Mouse (Mus musculus) hindbrain, postnatal 0 days (tissue): ENCODE measurements at regions not wholly inside any gene's neighbourhood (a gene's known extent, or its start where the extent isn't known, plus 50 kb on each side); places are given as distances from the start of the nearest gene placed in this dataset.

Experiments used
- ATAC-seq: fragments of 200-750 bp; cut with Nextera tagmentation; 2 replicates; pipeline ENCODE4 v1.8.0; 2017; ENCODE audit warnings: mild to moderate bottlenecking, moderate TSS enrichment, moderate library complexity
- DNase-seq: peaks from one replicate; pipeline ENCODE4 v3.0.0-alpha.2; 2015; ENCODE audit warnings: low spot score
- H3K27ac ChIP-seq: fragments of 300-500 bp; sonication (generic); 2 replicates; pipeline ENCODE4 v1.5.1; 2014; ENCODE audit warnings: mild to moderate bottlenecking
- H3K27me3 ChIP-seq: fragments of 300-500 bp; sonication (generic); 2 replicates; pipeline ENCODE4 v1.6.1; 2014; ENCODE audit warnings: low read length, mixed read lengths; ENCODE audit not compliant: insufficient read depth
- H3K36me3 ChIP-seq: fragments of 300-500 bp; sonication (generic); 2 replicates; pipeline ENCODE4 v1.6.1; 2014; ENCODE audit warnings: low read length, mixed read lengths; ENCODE audit not compliant: insufficient read depth
- H3K4me1 ChIP-seq: fragments of 300-500 bp; sonication (generic); 2 replicates; pipeline ENCODE4 v1.6.1; 2014; ENCODE audit warnings: antibody characterized with exemption, low read length, mixed read lengths; ENCODE audit not compliant: insufficient read depth
- H3K4me2 ChIP-seq: fragments of 300-500 bp; sonication (generic); 2 replicates; pipeline ENCODE4 v1.6.1; 2014; ENCODE audit warnings: low read depth, mild to moderate bottlenecking, low read length, moderate library complexity, mixed read lengths
- H3K4me3 ChIP-seq: fragments of 300-500 bp; sonication (generic); 2 replicates; pipeline ENCODE4 v1.5.1; 2014; ENCODE audit warnings: low read length
- H3K9ac ChIP-seq: fragments of 300-500 bp; sonication (generic); replicated peaks from 2 replicates; pipeline ENCODE4 v1.6.1; 2014; ENCODE audit warnings: mild to moderate bottlenecking, low read length, moderate library complexity, mixed read lengths
- H3K9me3 ChIP-seq: fragments of 300-500 bp; sonication (generic); 2 replicates; pipeline ENCODE4 v1.6.1; 2016; ENCODE audit warnings: low read length, mixed read lengths
- CTCF ChIP-seq: IDR thresholded peaks from 2 replicates; pipeline ENCODE4 v1.5.1; 2016; ENCODE audit warnings: antibody characterized with exemption, control low read depth, low read depth
- WGBS: fragments of 180-500 bp; shearing (Covaris S2); extraction: QIAGEN DNeasy Blood & Tissue Kit; methylation state at CpG from one replicate; pipeline ENCODE4 v1.1.7; 2014; 5-methylcytosine and 5-hydroxymethylcytosine counted together

GRCm38 (mm10) chr3:38129167-38129500 lies 355.5 kb downstream of the Ankrd50 start:
- Histone ChIP-seq H3K9ac (no peak overlapping the region), H3K36me3 (no peaks in the 10 kb centered on the region), H3K4me1 (no peaks in the 10 kb centered on the region), H3K4me2 (no peak overlapping the region), H3K4me3 (no peak overlapping the region), H3K27ac (no peak overlapping the region), H3K9me3 (0 out of 2 replicates have a peak, but pooled peaks cover 2% of the 10 kb centered on the region), H3K27me3 (no peaks in the 10 kb centered on the region)
- DNase-seq = no peak
- no peak for TF ChIP-seq CTCF
- 86% methylated on average over 2 of the region's 2 CpGs for WGBS
- ATAC-seq = no peak

DNA sequence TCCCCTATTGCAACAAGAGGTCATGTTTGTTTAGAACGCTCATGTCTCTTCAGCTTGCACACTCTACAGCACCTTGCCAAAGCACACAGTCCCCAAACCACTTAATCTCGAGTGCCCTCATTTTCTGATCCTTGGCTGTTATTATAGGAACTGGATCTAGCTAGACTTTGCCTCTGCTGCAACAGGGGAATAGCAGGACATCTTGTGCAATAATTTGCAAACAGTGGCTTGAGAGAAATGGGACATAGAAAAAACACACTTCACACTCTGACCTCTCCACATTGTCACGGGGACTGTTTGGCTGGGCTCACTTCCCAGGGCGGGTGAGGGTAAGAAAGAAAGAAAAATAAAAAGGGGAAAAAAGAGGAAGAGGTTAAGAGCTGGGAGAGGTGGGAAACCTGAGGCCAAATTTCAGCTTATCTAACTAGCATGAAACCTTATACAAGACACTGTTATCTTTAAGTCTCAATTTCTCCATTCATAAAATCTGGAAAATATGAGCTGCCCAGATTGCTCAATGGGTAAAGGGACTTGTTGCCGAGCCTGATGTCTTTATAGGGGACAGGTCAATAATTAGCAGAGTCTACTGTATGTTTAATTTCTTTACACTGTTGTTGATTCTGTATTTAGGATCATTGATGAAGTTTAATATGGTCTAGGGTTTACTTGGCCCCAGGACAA lies 356.0 kb downstream of the Ankrd50 start:
- Histone ChIP-seq H3K36me3 (no peaks in the 10 kb centered on the region), H3K27me3 (no peaks in the 10 kb centered on the region), H3K27ac (no peak overlapping the region), H3K4me2 (no peak overlapping the region), H3K9ac (no peak overlapping the region), H3K4me3 (no peak overlapping the region), H3K4me1 (no peaks in the 10 kb centered on the region), H3K9me3 (0 out of 2 replicates have a peak, but pooled peaks cover 2% of the 10 kb centered on the region)
- ATAC-seq (no peak), DNase-seq (no peak)
- 72% methylated on average over 5 of the region's 5 CpGs for WGBS
- TF ChIP-seq CTCF = no peak

- WGBS = 71% methylated on average over 7 of the region's 7 CpGs
- peak; percentile 62 for TF ChIP-seq CTCF
- Histone ChIP-seq H3K27me3 (no peaks in the 10 kb centered on the region), H3K27ac (no peak overlapping the region), H3K4me1 (no peaks in the 10 kb centered on the region), H3K36me3 (no peaks in the 10 kb centered on the region), H3K9ac (no peak overlapping the region), H3K4me2 (no peak overlapping the region), H3K9me3 (no peaks in the 10 kb centered on the region), H3K4me3 (no peak overlapping the region)
- DNase-seq (peak; percentile 44), ATAC-seq (no peak; the same call in 1 of the 2 replicates)
Observed at GRCm38 (mm10) chr3:38116071-38116787, 368.4 kb downstream of the Ankrd50 start.

- Histone ChIP-seq H3K4me3 (no peak overlapping the region), H3K27ac (no peak overlapping the region), H3K27me3 (no peaks in the 10 kb centered on the region), H3K4me1 (no peaks in the 10 kb centered on the region), H3K9me3 (no peaks in the 10 kb centered on the region), H3K36me3 (no peaks in the 10 kb centered on the region), H3K9ac (no peak overlapping the region), H3K4me2 (no peak overlapping the region)
- DNase-seq = no peak
- 92% methylated on average over 3 of the region's 3 CpGs for WGBS
- ATAC-seq = no peak
- no peak for TF ChIP-seq CTCF
Observed at GRCm38 (mm10) chr3:38112568-38112967, 372.1 kb downstream of the Ankrd50 start.

DNA sequence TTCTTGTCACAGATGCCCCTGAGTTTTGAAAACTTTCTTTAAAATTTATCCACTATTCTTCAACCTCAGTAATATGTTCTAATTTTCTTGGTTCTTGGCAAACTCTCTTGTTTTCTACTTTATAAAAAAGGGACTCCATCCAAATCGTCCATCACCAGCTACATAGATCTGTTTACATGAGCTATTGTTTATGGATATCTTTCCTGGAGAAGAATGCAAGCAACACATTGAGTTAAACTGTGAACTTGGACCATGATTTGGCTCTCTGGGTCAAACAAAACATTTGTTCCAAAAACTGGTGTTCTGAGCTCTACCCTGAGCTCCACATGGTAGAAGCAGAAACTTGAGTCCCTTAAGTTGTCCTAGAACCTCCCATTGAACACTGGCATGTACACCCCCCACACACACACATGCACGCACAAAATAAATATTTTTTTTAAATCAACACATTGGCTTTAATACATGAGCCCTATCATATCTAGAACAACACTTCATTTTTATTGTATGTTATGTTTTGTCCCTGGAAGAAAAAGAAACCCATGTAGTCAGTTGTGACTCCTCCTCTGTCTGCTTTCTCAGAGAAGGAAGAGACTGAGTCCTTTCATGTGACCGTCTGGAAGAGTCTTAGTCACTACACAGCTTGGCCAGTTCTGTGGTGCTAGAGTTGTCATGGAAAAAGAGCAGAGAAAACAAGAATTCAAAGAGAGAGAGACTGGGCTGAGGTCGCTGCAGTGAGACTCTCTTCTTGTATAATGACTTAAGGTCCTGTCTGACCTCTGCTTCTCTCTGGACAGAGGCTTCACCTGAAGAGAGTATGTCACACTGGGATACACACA lies 379.4 kb downstream of the Ankrd50 start:
- no peak overlapping the region for H3K9ac ChIP-seq
- H3K36me3 ChIP-seq = no peaks in the 10 kb centered on the region

DNA sequence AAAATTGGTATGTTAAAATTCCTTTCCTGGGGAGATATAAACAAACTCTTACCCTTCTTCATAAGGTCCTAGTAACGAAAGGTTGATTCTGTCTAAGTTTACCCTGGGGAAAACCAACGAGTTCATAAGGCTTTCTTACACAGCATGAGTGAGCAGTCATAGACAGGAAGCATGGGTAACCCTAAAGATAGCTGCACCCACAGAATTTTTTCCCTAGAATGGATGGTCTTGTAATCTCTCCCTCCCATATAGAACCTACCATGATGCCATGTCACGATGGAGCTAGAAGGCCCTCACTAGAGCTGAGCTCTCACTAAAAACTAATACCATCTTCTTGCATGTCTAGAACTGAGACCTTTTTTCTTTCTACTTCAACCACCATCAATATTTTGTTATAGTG lies 380.1 kb upstream of the Gm5148 start:
- H3K9ac ChIP-seq = no peak overlapping the region
- TF ChIP-seq CTCF = no peak
- no peaks in the 10 kb centered on the region for H3K9me3 ChIP-seq
- no peak overlapping the region for H3K4me2 ChIP-seq
- no peaks in the 10 kb centered on the region for H3K36me3 ChIP-seq
- no peak for DNase-seq
- ATAC-seq = no peak
- H3K4me1 ChIP-seq = no peaks in the 10 kb centered on the region
- H3K27me3 ChIP-seq = no peaks in the 10 kb centered on the region
- no peak overlapping the region for H3K27ac ChIP-seq
- 89% methylated on average over 3 of the region's 3 CpGs for WGBS
- no peak overlapping the region for H3K4me3 ChIP-seq

More for the DNA sequence above, 379.4 kb downstream of the Ankrd50 start:
- H3K4me1 ChIP-seq = no peaks in the 10 kb centered on the region
- DNase-seq (no peak), ATAC-seq (no peak)
- H3K9me3 ChIP-seq = no peaks in the 10 kb centered on the region
- no peak overlapping the region for H3K27ac ChIP-seq
- H3K4me3 ChIP-seq = no peak overlapping the region
- H3K4me2 ChIP-seq = no peak overlapping the region
- 77% methylated on average over 4 of the region's 4 CpGs for WGBS
- H3K27me3 ChIP-seq = no peaks in the 10 kb centered on the region
- TF ChIP-seq CTCF = no peak
